Mouse (Mus musculus): ENCODE results near the gene Abhd10. TPM values are rescaled to one million over a fixed set of nuclear protein-coding genes. Genes with fewer than 3 reads are reported as not detected.

Gene Abhd10
- polyA plus RNA-seq, 1 experiment from 2014 or later, result 22.4 TPM

- H3K9ac ChIP-seq (ENCODE audit: low read depth, low read length), result no peak overlapping the region
- no peak overlapping the region for H3K4me3 ChIP-seq (ENCODE audit: low read depth, low read length)
- no peak overlapping the region for H3K4me2 ChIP-seq (replicated peaks; ENCODE audit: low read depth)
- H3K9me3 ChIP-seq (ENCODE audit: control insufficient read depth), result no peaks in the 10 kb centered on the region
- H3K27ac ChIP-seq (ENCODE audit: low read depth, low read length), result no peak overlapping the region
- no peaks in the 10 kb centered on the region for H3K36me3 ChIP-seq (ENCODE audit: control insufficient read depth, insufficient read depth)
- H3K27me3 ChIP-seq (replicated peaks; ENCODE audit: control insufficient read depth, insufficient read depth, low read length), result no peaks in the 10 kb centered on the region
- WGBS, result 88% methylated on average over 13 of the region's 13 CpGs
- no peak for TF ChIP-seq CTCF (IDR thresholded peaks at IDR 0.05; ENCODE audit: low read depth)
- no peaks in the 10 kb centered on the region for H3K4me1 ChIP-seq (replicated peaks; ENCODE audit: control insufficient read depth, insufficient read depth, low read length)
- ATAC-seq, result no peak
Measured at GRCm38 (mm10) chr16:45762859-45763505, 20.2 kb upstream of the Abhd10 start.

- 68% methylated on average over 1 of the region's 1 CpGs for WGBS
- no peak for ATAC-seq
- Histone ChIP-seq H3K27ac (ENCODE audit: low read depth, low read length) (no peak overlapping the region), H3K4me1 (replicated peaks; ENCODE audit: control insufficient read depth, insufficient read depth, low read length) (no peaks in the 10 kb centered on the region), H3K27me3 (replicated peaks; ENCODE audit: control insufficient read depth, insufficient read depth, low read length) (no peaks in the 10 kb centered on the region), H3K9me3 (ENCODE audit: control insufficient read depth) (no peaks in the 10 kb centered on the region), H3K4me2 (replicated peaks; ENCODE audit: low read depth) (no peak overlapping the region), H3K36me3 (ENCODE audit: control insufficient read depth, insufficient read depth) (no peaks in the 10 kb centered on the region), H3K4me3 (ENCODE audit: low read depth, low read length) (no peak overlapping the region), H3K9ac (ENCODE audit: low read depth, low read length) (no peak overlapping the region)
- TF ChIP-seq CTCF (IDR thresholded peaks at IDR 0.05; ENCODE audit: low read depth), result peak; percentile 58
Measured at GRCm38 (mm10) chr16:45761425-45761824, 18.7 kb upstream of the Abhd10 start.

- no peak for TF ChIP-seq CTCF (IDR thresholded peaks at IDR 0.05; ENCODE audit: low read depth)
- H3K4me1 ChIP-seq (replicated peaks; ENCODE audit: control insufficient read depth, insufficient read depth, low read length), result no peaks in the 10 kb centered on the region
- no peak overlapping the region for H3K9ac ChIP-seq (ENCODE audit: low read depth, low read length)
- 84% methylated on average over 9 of the region's 9 CpGs for WGBS
- H3K27me3 ChIP-seq (replicated peaks; ENCODE audit: control insufficient read depth, insufficient read depth, low read length), result no peaks in the 10 kb centered on the region
- no peak overlapping the region for H3K27ac ChIP-seq (ENCODE audit: low read depth, low read length)
- H3K4me3 ChIP-seq (ENCODE audit: low read depth, low read length), result no peak overlapping the region
- no peaks in the 10 kb centered on the region for H3K36me3 ChIP-seq (ENCODE audit: control insufficient read depth, insufficient read depth)
- ATAC-seq, result no peak
- no peaks in the 10 kb centered on the region for H3K9me3 ChIP-seq (ENCODE audit: control insufficient read depth)
- no peak overlapping the region for H3K4me2 ChIP-seq (replicated peaks; ENCODE audit: low read depth)
Measured at GRCm38 (mm10) chr16:45758726-45759269, 16.0 kb upstream of the Abhd10 start.

GRCm38 (mm10) chr16:45757421-45758078 is 14.8 kb upstream of the Abhd10 start:
- ATAC-seq, result no peak
- TF ChIP-seq CTCF (IDR thresholded peaks at IDR 0.05; ENCODE audit: low read depth), result no peak
- Histone ChIP-seq H3K9ac (ENCODE audit: low read depth, low read length) (no peak overlapping the region), H3K4me1 (replicated peaks; ENCODE audit: control insufficient read depth, insufficient read depth, low read length) (no peaks in the 10 kb centered on the region), H3K9me3 (ENCODE audit: control insufficient read depth) (no peaks in the 10 kb centered on the region), H3K27me3 (replicated peaks; ENCODE audit: control insufficient read depth, insufficient read depth, low read length) (no peaks in the 10 kb centered on the region), H3K27ac (ENCODE audit: low read depth, low read length) (peak overlapping the region; percentile 28; the same call in 1 of the 2 replicates), H3K4me2 (replicated peaks; ENCODE audit: low read depth) (no peak overlapping the region), H3K4me3 (ENCODE audit: low read depth, low read length) (no peak overlapping the region), H3K36me3 (ENCODE audit: control insufficient read depth, insufficient read depth) (no peaks in the 10 kb centered on the region)
- WGBS, result 81% methylated on average over 12 of the region's 12 CpGs

- Histone ChIP-seq H3K4me2 (replicated peaks; ENCODE audit: low read depth) (no peak overlapping the region), H3K4me1 (replicated peaks; ENCODE audit: control insufficient read depth, insufficient read depth, low read length) (no peaks in the 10 kb centered on the region), H3K9me3 (ENCODE audit: control insufficient read depth) (no peaks in the 10 kb centered on the region), H3K4me3 (ENCODE audit: low read depth, low read length) (no peak overlapping the region), H3K27me3 (replicated peaks; ENCODE audit: control insufficient read depth, insufficient read depth, low read length) (no peaks in the 10 kb centered on the region), H3K36me3 (ENCODE audit: control insufficient read depth, insufficient read depth) (0 out of 2 replicates have a peak, but pooled peaks cover under 1% of the 10 kb centered on the region), H3K9ac (ENCODE audit: low read depth, low read length) (no peak overlapping the region), H3K27ac (ENCODE audit: low read depth, low read length) (no peak overlapping the region)
- TF ChIP-seq CTCF (IDR thresholded peaks at IDR 0.05; ENCODE audit: low read depth), result peak; percentile 85
- WGBS, result 34% methylated on average over 9 of the region's 9 CpGs
- 0 out of 2 replicates have a peak, but pooled peaks have one; percentile 49 for ATAC-seq
Measured at GRCm38 (mm10) chr16:45756855-45757254, 14.1 kb upstream of the Abhd10 start.

GRCm38 (mm10) chr16:45743591-45744144 is 913 bp upstream of the Abhd10 start:
- H3K9ac ChIP-seq (ENCODE audit: low read depth, low read length), result no peak overlapping the region
- peak; percentile 13; the same call in 1 of the 2 replicates for TF ChIP-seq CTCF (IDR thresholded peaks at IDR 0.05; ENCODE audit: low read depth)
- no peaks in the 10 kb centered on the region for H3K27me3 ChIP-seq (replicated peaks; ENCODE audit: control insufficient read depth, insufficient read depth, low read length)
- H3K9me3 ChIP-seq (ENCODE audit: control insufficient read depth), result no peaks in the 10 kb centered on the region
- peak overlapping the region; percentile 76 for H3K4me2 ChIP-seq (replicated peaks; ENCODE audit: low read depth)
- WGBS, result 60% methylated on average over 4 of the region's 4 CpGs
- H3K4me1 ChIP-seq (replicated peaks; ENCODE audit: control insufficient read depth, insufficient read depth, low read length), result no peaks in the 10 kb centered on the region
- H3K36me3 ChIP-seq (ENCODE audit: control insufficient read depth, insufficient read depth), result no peaks in the 10 kb centered on the region
- H3K4me3 ChIP-seq (ENCODE audit: low read depth, low read length), result no peak overlapping the region
- ATAC-seq, result no peak
- no peak overlapping the region for H3K27ac ChIP-seq (ENCODE audit: low read depth, low read length)
